Mouse (Mus musculus) CH12.LX (cell line): Measurements from ENCODE around the gene Gm17655. TPM values are rescaled to one million over a fixed set of nuclear protein-coding genes. Genes with fewer than 3 reads are reported as not detected.

ENCODE experiments used
- DNase-seq: peaks from one replicate; pipeline ENCODE4 v3.0.0-alpha.2; 2013; ENCODE audit errors: extremely low read depth
- H3K27ac ChIP-seq: 2 replicates; pipeline ENCODE4 v1.5.1; 2012; ENCODE audit warnings: low read depth, mild to moderate bottlenecking, control low read depth, moderate library complexity; ENCODE audit not compliant: insufficient read depth
- H3K27me3 ChIP-seq: replicated peaks from 2 replicates; pipeline ENCODE3; 2012; ENCODE audit warnings: inconsistent platforms
- H3K36me3 ChIP-seq, 2 experiments: replicated peaks in 1 of 2; 2 replicates each; pipeline versions ENCODE3 to v1.6.1; 2012; ENCODE audit warnings: inconsistent platforms in 1 of 2, low read length in 1 of 2, mild to moderate bottlenecking in 1 of 2, mixed read lengths in 1 of 2, moderate library complexity in 1 of 2; ENCODE audit not compliant: control insufficient read depth in 1 of 2, insufficient read depth in 1 of 2
- H3K4me1 ChIP-seq, 2 experiments: 2 replicates each; pipeline ENCODE4 v1.6.1; 2012; ENCODE audit warnings: inconsistent platforms in 1 of 2, moderate library complexity in 1 of 2; ENCODE audit not compliant: insufficient read depth in 2 of 2, control insufficient read depth in 1 of 2
- H3K4me2 ChIP-seq: 2 replicates; pipeline ENCODE4 v1.6.1; 2012; ENCODE audit warnings: low read depth, mild to moderate bottlenecking, control low read depth; ENCODE audit not compliant: poor library complexity, insufficient read depth, severe bottlenecking
- H3K4me3 ChIP-seq, 3 experiments: fragments of 150-350 bp in 1 of 3; sonication (generic) in 1 of 3; replicated peaks in 1 of 3; 2 replicates each; pipeline versions ENCODE3 to v1.5.1; 2011 to 2012; ENCODE audit warnings: low read depth in 2 of 3, low read length in 2 of 3, mild to moderate bottlenecking in 2 of 3, moderate library complexity in 2 of 3, control low read depth in 1 of 3, improper control_type of control experiment in 1 of 3, inconsistent platforms in 1 of 3, mixed read lengths in 1 of 3; ENCODE audit not compliant: poor library complexity in 1 of 3
- H3K79me2 ChIP-seq: replicated peaks from 2 replicates; pipeline ENCODE4 v1.6.1; 2012; ENCODE audit warnings: mild to moderate bottlenecking, moderate library complexity; ENCODE audit not compliant: control insufficient read depth, poor library complexity, insufficient read depth, severe bottlenecking; ENCODE audit errors: extremely low read depth
- H3K9ac ChIP-seq: 2 replicates; pipeline ENCODE4 v1.6.1; 2012; ENCODE audit warnings: low read depth, mild to moderate bottlenecking, control low read depth, moderate library complexity; ENCODE audit not compliant: insufficient read depth
- H3K9me3 ChIP-seq: replicated peaks from 2 replicates; pipeline ENCODE3; 2012; ENCODE audit warnings: low read length, inconsistent platforms, mixed read lengths
- BHLHE40 ChIP-seq: IDR thresholded peaks from 2 replicates; pipeline ENCODE4 v1.6.1; 2011; ENCODE audit warnings: mild to moderate bottlenecking, low read depth, low read length, improper control_type of control experiment
- CHD1 ChIP-seq: IDR thresholded peaks from 2 replicates; pipeline ENCODE4 v1.6.1; 2012; ENCODE audit warnings: low read depth, low read length, improper control_type of control experiment, inconsistent platforms
- CHD2 ChIP-seq: IDR thresholded peaks from 2 replicates; pipeline ENCODE4 v1.6.1; 2011; ENCODE audit warnings: low read length, improper control_type of control experiment
- CTCF ChIP-seq, 2 experiments: IDR thresholded peaks in 1 of 2; conservative IDR thresholded peaks in 1 of 2; 2 replicates each; pipeline ENCODE4 v1.5.1; 2011 to 2012; ENCODE audit warnings: low read depth in 2 of 2, low read length in 2 of 2, improper control_type of control experiment in 1 of 2, inconsistent platforms in 1 of 2, mild to moderate bottlenecking in 1 of 2, moderate library complexity in 1 of 2
- E2F4 ChIP-seq: IDR thresholded peaks from 2 replicates; pipeline ENCODE4 v1.6.1; 2011; ENCODE audit warnings: low read depth, low read length, improper control_type of control experiment; ENCODE audit not compliant: insufficient replicate concordance
- ELF1 ChIP-seq: IDR thresholded peaks from 2 replicates; pipeline ENCODE4 v1.6.1; 2014; ENCODE audit warnings: low read depth, mild to moderate bottlenecking, inconsistent platforms, low read length, improper control_type of control experiment
- ETS1 ChIP-seq: conservative IDR thresholded peaks from 2 replicates; pipeline ENCODE4 v1.6.1; 2012; ENCODE audit warnings: low read depth, mild to moderate bottlenecking, inconsistent platforms, low read length, improper control_type of control experiment, moderate library complexity
- HCFC1 ChIP-seq: IDR thresholded peaks from 2 replicates; pipeline ENCODE4 v1.6.1; 2012; ENCODE audit warnings: low read depth, mild to moderate bottlenecking, inconsistent platforms, low read length, improper control_type of control experiment
- IRF4 ChIP-seq: IDR thresholded peaks from 2 replicates; pipeline ENCODE4 v1.6.1; 2014; ENCODE audit warnings: low read depth, mild to moderate bottlenecking, inconsistent platforms, low read length, improper control_type of control experiment
- JUN ChIP-seq: IDR thresholded peaks from 2 replicates; pipeline ENCODE4 v1.6.1; 2011; ENCODE audit warnings: low read depth, mild to moderate bottlenecking, low read length, improper control_type of control experiment, moderate library complexity; ENCODE audit not compliant: insufficient read depth
- KAT2A ChIP-seq: IDR thresholded peaks from 2 replicates; pipeline ENCODE4 v1.6.1; 2012; ENCODE audit warnings: low read length, improper control_type of control experiment, inconsistent platforms; ENCODE audit not compliant: insufficient replicate concordance
- MXI1 ChIP-seq: IDR thresholded peaks from 2 replicates; pipeline ENCODE4 v1.6.1; 2011; ENCODE audit warnings: mild to moderate bottlenecking, low read depth, low read length, improper control_type of control experiment
- MYC ChIP-seq: IDR thresholded peaks from 2 replicates; pipeline ENCODE4 v1.6.1; 2011; ENCODE audit warnings: low read depth, mild to moderate bottlenecking, improper control_type of control experiment, low read length
- NELFE ChIP-seq: IDR thresholded peaks from 2 replicates; pipeline ENCODE4 v1.6.1; 2011; ENCODE audit warnings: low read depth, low read length, improper control_type of control experiment
- NRF1 ChIP-seq: IDR thresholded peaks from 2 replicates; pipeline ENCODE4 v1.6.1; 2014; ENCODE audit warnings: low read depth, mild to moderate bottlenecking, inconsistent platforms, low read length, improper control_type of control experiment, moderate library complexity
- PAX5 ChIP-seq: IDR thresholded peaks from 2 replicates; pipeline ENCODE4 v1.6.1; 2012; ENCODE audit warnings: low read length, inconsistent platforms, mixed read lengths
- POLR2A ChIP-seq: IDR thresholded peaks from 2 replicates; pipeline ENCODE4 v1.6.1; 2011; ENCODE audit warnings: low read depth, mild to moderate bottlenecking, improper control_type of control experiment, low read length
- POLR2AphosphoS2 ChIP-seq: IDR thresholded peaks from 2 replicates; pipeline ENCODE4 v1.6.1; 2011; ENCODE audit warnings: low read depth, low read length, improper control_type of control experiment
- RCOR1 ChIP-seq: conservative IDR thresholded peaks from 2 replicates; pipeline ENCODE4 v1.6.1; 2012; ENCODE audit warnings: low read depth, mild to moderate bottlenecking, inconsistent platforms, low read length, improper control_type of control experiment
- SMC3 ChIP-seq: IDR thresholded peaks from 2 replicates; pipeline ENCODE4 v1.6.1; 2011; ENCODE audit warnings: low read depth, low read length, improper control_type of control experiment
- TBP ChIP-seq: conservative IDR thresholded peaks from 2 replicates; pipeline ENCODE4 v1.6.1; 2011; ENCODE audit warnings: low read depth, low read length, improper control_type of control experiment
- TCF12 ChIP-seq: IDR thresholded peaks from 2 replicates; pipeline ENCODE4 v1.6.1; 2014; ENCODE audit warnings: low read depth, mild to moderate bottlenecking, inconsistent platforms, low read length, improper control_type of control experiment
- UBTF ChIP-seq: IDR thresholded peaks from 2 replicates; pipeline ENCODE4 v1.6.1; 2012; ENCODE audit warnings: low read depth, mild to moderate bottlenecking, inconsistent platforms, low read length, improper control_type of control experiment, moderate library complexity
- USF1 ChIP-seq: IDR thresholded peaks from 2 replicates; pipeline ENCODE4 v1.6.1; 2014; ENCODE audit warnings: low read depth, mild to moderate bottlenecking, inconsistent platforms, low read length, improper control_type of control experiment
- USF2 ChIP-seq: conservative IDR thresholded peaks from 2 replicates; pipeline ENCODE4 v1.6.1; 2011; ENCODE audit warnings: low read depth, low read length, improper control_type of control experiment
- ZC3H11A ChIP-seq: IDR thresholded peaks from 2 replicates; pipeline ENCODE4 v1.6.1; 2012; ENCODE audit warnings: low read depth, mild to moderate bottlenecking, inconsistent platforms, low read length, improper control_type of control experiment
- ZKSCAN1 ChIP-seq: IDR thresholded peaks from 2 replicates; pipeline ENCODE4 v1.6.1; 2012; ENCODE audit warnings: low read depth, inconsistent platforms, low read length, improper control_type of control experiment, borderline replicate concordance
- ZMIZ1 ChIP-seq: IDR thresholded peaks from 2 replicates; pipeline ENCODE4 v1.6.1; 2012; ENCODE audit warnings: low read depth, mild to moderate bottlenecking, inconsistent platforms, low read length, improper control_type of control experiment
- ZNF384 ChIP-seq: IDR thresholded peaks from 2 replicates; pipeline ENCODE4 v1.6.1; 2012; ENCODE audit warnings: low read depth, low read length, improper control_type of control experiment, inconsistent platforms
- dilution Hi-C: fragments of 300-500 bp; cut with MboI; formaldehyde crosslinking; loops from 2 replicates; pipeline ENCODE4 v1.14.3; 2020; ENCODE audit warnings: low sequenced_read_pairs; ENCODE audit not compliant: extremely low pct_unique_long_range_greater_than_20kb, extremely low pct_ligation_motif_present
- in situ Hi-C: fragments of 300-500 bp; cut with MboI; formaldehyde crosslinking; loops from 3 replicates; pipeline ENCODE4 v1.14.3; 2019; ENCODE audit warnings: low sequenced_read_pairs, low pct_ligation_motif_present, low pct_unique_long_range_greater_than_20kb, mixed read lengths
- polyA plus RNA-seq: library from polyadenylated mRNA; unstranded; fragments of >175 nt; gene quantifications from 2 replicates; pipeline ENCODE4 v1.2.1, GENCODE M21; 2012; ENCODE audit warnings: low read depth; ENCODE audit not compliant: insufficient read length
- total RNA-seq, 2 experiments: library from RNA; depleted of rRNA; stranded (reverse); fragments of 300-350 nt in 1 of 2; fragments of >200 nt in 1 of 2; gene quantifications; 2 replicates each; pipeline ENCODE4 v1.2.3; 2012 to 2014

The Gm17655 gene
- total and polyA plus RNA-seq, 3 experiments = 2.3 to 4.7 (median 2.6) TPM

DNA sequence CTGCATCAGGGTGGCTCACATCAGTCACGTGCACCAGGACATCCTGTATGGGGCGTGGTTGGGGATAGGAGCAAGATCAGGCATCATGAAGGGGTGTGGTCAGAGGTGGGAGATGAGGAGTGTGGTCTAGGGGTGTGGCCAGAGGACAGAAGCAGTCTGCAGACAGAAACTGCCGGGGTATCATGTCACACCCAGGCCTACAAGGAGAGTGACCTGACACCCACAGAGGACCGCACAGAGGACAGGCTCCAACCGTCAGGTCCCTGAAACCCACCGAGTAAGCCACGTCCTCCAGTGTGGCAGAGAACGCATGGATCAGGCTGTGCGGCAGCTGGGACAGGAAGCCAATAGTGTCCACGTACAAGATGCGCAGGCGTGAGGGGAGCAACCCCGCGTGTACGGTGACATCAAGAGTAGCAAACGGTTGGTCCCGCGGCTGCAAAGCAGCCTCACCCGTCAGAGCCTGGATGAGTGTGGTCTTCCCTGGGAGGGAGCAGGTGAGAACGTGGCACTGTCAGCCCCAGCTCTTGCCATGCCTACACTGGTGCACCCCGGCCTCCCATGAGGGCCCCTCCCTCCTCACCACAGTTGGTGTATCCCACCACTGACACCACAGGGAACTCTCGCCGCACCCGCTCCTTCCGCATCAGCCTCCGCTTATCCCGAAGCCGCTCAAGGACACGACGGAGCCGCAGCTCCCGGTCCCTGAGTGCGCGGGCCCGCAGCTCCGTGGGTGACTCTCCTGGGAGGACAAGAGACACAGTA lies 32.5 kb upstream of the Gm17655 start:
- DNase-seq = no peak
- in situ Hi-C loops = no loop called here
- TF ChIP-seq CHD2 = no peak
- no peak for TF ChIP-seq ZNF384
- no peak for TF ChIP-seq E2F4
- TF ChIP-seq RCOR1 = no peak
- TF ChIP-seq POLR2AphosphoS2 = no peak
- no peak for TF ChIP-seq USF2
- no peak for TF ChIP-seq IRF4
- TF ChIP-seq ETS1 = no peak
- no peak for TF ChIP-seq POLR2A
- no peak for TF ChIP-seq MYC
- TF ChIP-seq MXI1 = no peak
- no peak for TF ChIP-seq JUN
- no peak for TF ChIP-seq BHLHE40
- TF ChIP-seq ZMIZ1 = no peak
- no peak for TF ChIP-seq CTCF (conservative IDR thresholded peaks at IDR 0.05 in 1 of 2, IDR thresholded peaks at IDR 0.05 in 1 of 2; ENCODE audit: low read depth in 2 of 2, low read length in 2 of 2)
- no peak for TF ChIP-seq CHD1
- TF ChIP-seq USF1 = no peak
- no peak for TF ChIP-seq ZKSCAN1
- TF ChIP-seq TBP = no peak
- Histone ChIP-seq H3K9me3 (peaks cover 10% of the 10 kb centered on the region), H3K27me3 (no peaks in the 10 kb centered on the region), H3K4me3 (no peak overlapping the region), H3K4me2 (no peak overlapping the region), H3K4me1 (peaks cover 23 to 33% of the 10 kb centered on the region in 2 experiments), H3K79me2 (peaks cover 18% of the 10 kb centered on the region; the same call in 1 of the 2 replicates), H3K27ac (no peak overlapping the region), H3K36me3 (peaks cover 48 to 54% of the 10 kb centered on the region in 2 experiments), H3K9ac (no peak overlapping the region)
- dilution Hi-C loops = no loop called here

DNA sequence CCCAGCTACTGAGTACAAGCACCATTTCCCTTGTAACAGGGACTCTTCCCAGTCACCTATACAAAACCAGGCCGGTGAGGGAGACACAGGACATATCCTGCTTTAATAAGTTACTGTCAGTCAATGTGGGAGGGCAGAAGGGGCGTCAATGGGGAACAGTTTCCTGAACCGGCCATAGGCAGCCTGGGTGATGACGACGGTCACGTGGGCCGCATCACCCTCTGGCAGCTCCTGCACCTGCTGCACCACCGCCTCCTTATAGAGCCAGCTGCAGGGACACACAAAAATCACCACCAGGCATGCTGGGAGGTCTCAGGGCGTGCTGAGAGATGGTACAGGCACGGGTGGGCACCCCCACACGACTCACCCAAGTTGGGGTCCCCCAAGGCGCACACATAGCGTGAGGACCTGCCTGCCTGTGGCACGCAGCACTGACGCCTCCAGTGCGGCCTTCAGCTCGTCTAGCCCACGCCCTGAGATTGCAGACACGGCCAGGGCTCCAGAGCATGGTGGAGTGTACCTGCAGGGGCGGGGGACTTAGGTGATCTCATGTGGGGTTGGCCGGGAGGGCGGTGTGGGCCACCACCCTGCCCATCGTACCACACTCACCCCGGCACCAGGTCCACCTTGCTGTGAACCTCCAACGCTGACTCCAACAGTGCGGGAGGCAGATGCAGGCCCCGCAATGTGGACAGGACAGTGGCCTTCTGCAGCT lies 31.7 kb upstream of the Gm17655 start:
- TF ChIP-seq BHLHE40 (no peak), NRF1 (no peak), USF2 (no peak), MYC (no peak), HCFC1 (no peak), ETS1 (no peak), KAT2A (no peak), CHD1 (no peak), ZC3H11A (no peak), NELFE (no peak), POLR2A (no peak), SMC3 (no peak), ZKSCAN1 (no peak), CHD2 (no peak), ELF1 (no peak), PAX5 (no peak), UBTF (no peak), TCF12 (no peak), MXI1 (no peak)
- peaks cover 48 to 54% of the 10 kb centered on the region in 2 experiments for H3K36me3 ChIP-seq
- H3K27me3 ChIP-seq = no peaks in the 10 kb centered on the region
- H3K79me2 ChIP-seq = peaks cover 18% of the 10 kb centered on the region; the same call in 1 of the 2 replicates
- H3K9me3 ChIP-seq = peaks cover 10% of the 10 kb centered on the region
- H3K4me2 ChIP-seq = no peak overlapping the region
- no peak overlapping the region for H3K27ac ChIP-seq
- no peak overlapping the region for H3K4me3 ChIP-seq
- no peak for DNase-seq
- H3K4me1 ChIP-seq = peaks cover 23 to 32% of the 10 kb centered on the region in 2 experiments
- H3K9ac ChIP-seq = no peak overlapping the region
- in situ Hi-C loops = no loop called here
- dilution Hi-C loops = no loop called here
